Mouse (Mus musculus) cerebellum, adult 2 months (tissue): ENCODE data around the gene Kcnip1.

Experiments
- CTCF ChIP-seq: fragments of 200-500 bp; IDR thresholded peaks from 2 replicates; pipeline ENCODE4 v1.5.1; 2011; ENCODE audit warnings: low read depth, mild to moderate bottlenecking, control low read depth, low read length, moderate library complexity, borderline replicate concordance; ENCODE audit not compliant: insufficient read depth
- POLR2A ChIP-seq: fragments of 200-500 bp; IDR thresholded peaks from 2 replicates; pipeline ENCODE4 v1.6.1; 2011; ENCODE audit warnings: low read length, control low read depth, borderline replicate concordance; ENCODE audit not compliant: insufficient read depth

GRCm38 (mm10) chr11:34010859-34011172 lies 17.9 kb upstream of the Kcnip1 start:
- no peak for TF ChIP-seq POLR2A
- TF ChIP-seq CTCF, result no peak
